Mouse (Mus musculus): ENCODE measurements around the gene Tex22.

Tex22 gene

DNA sequence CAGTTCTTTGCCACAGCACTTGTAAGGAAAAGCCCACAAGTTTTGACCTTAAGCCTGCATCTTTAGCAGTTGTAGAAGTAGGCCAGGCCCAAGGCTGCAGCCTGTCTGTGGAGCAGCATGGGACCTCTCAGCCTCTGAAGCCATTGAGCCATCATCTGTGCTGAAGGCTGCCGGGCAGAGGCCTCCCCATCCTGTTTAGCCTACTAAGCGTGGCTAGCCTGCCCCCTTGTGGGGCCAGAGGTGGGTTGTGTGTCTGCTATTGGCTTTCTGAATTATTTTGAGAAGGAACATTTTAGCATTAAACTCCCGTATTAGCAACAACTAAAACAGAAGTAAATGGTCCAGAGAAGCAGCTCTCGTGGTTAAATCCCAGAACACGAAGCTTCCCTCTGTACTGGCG, 28.2 kb downstream of the Tex22 start:
- peak; percentile 55 for DNase-seq (ENCODE audit: low read depth)

GRCm38 (mm10) chr12:113103846-113104451, 29.6 kb downstream of the Tex22 start:
- DNase-seq (ENCODE audit: low read depth) = no peak

DNA sequence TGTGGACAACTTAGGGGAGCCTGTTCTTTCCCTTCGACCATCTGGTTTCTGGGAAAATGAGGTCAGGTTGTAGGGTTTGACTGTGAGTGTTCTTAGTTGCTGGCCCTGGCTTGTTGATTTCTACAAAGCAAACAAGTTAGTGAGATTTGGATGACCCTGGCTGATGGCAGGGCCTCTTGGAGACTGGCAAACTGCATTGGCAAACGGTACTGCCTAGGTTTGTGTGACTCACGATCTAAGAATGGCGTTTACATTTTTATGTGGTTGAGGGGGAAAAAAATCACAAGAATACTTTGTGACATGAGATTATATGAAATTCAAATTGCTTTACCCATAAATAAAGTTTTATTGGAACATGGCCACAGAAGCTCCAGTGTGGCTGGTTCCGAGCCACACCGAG, 32.1 kb downstream of the Tex22 start:
- DNase-seq (ENCODE audit: low read depth) = no peak

DNA sequence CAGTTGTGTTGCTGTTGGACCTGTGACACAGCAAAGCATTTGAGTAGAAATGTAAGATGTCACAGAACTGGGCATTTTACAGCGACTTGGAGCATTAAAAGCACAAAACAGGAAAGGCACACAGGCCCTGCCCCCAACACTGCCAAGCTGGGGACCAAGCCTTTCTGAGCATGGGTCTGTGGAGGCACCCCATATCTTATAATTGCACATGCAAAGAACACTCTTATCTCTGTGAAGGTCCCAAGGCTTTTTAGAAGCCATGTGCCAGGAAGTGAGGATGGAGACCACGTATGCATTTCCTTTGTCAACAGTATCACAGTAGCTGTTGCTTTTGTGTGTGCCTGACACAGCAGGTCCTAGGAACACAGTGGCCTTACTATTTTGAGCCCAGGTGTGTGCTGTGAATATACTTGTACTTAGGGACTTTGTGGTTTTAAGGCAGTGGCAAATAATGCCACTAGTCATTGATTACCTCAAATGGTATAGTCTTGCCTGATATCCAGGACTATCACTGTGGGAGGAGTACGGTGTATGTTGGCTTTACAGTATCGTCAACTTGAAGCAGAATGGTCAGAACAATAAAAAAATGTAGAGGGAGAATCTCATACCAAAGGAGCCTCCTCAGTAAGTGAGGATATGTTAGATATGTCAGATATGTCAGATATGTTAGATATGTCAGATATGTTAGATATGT, 33.3 kb downstream of the Tex22 start:
- peak; percentile 28 for DNase-seq (ENCODE audit: low read depth)

DNA sequence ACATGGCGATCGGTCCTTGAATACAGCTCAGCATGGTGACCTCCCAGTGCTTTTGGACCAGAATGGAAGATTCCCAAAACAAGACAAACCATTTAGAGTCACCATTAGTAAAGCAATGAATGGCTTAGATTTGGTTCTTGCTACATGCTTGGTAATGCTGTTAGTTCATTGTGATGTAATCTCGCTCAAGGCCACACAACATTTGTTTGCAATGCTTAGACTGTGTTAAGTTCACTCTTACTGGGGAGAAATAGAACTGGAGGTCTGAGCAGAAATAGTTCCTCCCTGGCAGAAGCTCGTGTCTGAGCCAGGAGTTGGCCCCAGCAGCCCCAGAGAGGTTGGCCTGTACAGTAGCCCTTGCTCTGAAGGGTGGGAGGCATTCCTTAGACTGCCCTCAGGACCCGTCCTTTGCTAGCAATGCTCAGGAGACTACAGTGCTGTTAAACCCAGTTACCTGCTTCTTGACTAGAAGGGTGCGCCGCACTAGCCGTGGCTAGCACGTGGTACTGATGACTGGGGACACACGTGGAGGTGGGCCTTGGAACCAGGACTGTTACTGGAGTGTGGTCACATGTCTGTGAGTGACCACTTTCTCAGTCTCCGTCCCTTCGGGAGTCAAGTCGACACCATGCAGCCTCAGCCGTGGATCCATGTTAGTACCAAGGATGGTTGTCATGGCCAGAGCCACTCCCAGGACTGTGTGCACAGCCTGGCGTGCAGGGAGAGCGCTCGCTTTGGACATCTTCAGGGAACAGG, 34.4 kb downstream of the Tex22 start:
- no peak for DNase-seq (ENCODE audit: low read depth)

- DNase-seq (ENCODE audit: low read depth) = no peak
Measured at GRCm38 (mm10) chr12:113109801-113110200, 35.5 kb downstream of the Tex22 start.

DNA sequence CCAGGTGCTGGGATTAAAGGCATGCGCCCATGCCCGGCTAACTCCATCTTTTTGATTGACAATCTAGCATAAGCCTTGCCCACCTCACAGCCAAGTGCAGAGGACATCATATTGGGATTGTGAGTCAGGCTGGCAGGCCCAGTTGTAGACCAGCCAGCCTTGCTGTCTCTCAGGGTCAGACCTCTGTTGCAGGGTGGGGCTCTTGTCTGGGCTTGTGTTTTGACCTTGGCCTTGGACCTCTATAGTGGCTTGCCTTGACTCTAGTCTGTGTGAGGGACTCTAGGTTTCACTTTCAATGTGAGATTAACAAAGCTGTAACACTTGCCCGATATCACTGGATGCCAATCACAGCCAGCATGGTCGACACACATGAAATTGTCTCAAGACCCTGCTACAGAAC, 39.8 kb downstream of the Tex22 start:
- DNase-seq (ENCODE audit: low read depth) = no peak

- DNase-seq (ENCODE audit: low read depth) = no peak
Measured at GRCm38 (mm10) chr12:113114856-113115538, 40.7 kb downstream of the Tex22 start.

DNA sequence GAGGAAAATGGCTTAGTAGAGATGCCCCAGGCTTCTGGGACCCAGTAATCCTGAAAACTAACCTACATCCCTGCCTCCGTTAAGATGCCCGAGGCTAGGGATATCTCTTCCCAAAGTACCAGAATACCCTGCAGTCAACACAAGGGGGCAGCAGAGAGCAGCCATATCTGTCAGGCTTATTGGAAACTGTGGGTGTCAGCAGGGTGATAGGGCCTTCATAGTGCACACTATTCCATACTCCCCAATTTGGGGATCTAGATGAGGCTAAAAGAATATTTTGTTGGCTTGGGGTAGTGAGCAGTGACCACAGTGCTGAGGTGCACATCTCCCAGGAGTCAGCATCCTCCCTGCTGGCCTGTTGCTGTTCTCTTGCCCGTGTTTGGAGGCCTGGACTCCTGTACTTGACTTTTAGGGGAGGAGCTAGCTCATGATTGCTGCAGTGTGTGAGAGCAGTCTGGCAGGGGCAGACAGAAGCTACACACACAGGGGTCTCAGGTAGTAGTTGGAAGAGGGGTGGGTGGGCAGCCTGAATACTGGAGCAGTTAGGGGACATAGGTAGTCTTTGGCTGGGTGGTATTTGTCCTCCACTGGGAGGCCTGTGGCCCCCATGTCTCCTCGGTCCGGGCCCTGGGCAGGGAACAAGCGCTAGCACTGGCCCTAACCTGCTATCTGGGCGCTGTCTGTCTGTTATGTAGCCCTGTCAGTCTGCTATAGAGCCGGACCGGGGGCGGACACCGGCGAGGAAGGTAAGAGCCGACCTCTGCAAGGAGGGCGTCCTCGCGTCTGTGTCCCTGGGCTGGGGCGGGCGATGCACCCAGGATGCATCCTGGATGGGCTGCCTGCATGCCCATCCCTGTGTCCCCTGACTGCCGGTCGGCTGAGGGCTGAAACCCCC, 45.5 kb downstream of the Tex22 start:
- peak; percentile 65 for DNase-seq (ENCODE audit: low read depth)

DNA sequence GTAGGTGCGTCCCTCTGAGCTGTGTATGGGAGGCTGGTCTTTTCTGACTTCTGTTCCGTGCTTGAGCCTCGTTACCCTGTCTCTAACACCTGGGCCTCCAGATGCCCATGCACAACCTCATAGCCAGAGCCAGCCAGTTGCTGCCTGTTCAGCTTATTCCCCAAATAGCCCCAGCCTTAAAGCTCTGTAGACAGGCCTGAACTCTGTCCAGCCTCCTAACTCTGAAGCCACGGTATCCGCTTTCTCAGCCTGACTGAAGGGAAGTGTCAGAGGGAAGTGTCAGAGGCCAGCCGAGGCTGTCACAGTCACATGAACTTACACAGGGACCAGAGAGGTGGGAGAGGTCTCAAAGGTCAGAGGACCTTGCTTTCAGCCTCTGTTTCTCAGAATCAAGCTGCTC, 50.4 kb downstream of the Tex22 start:
- no peak for DNase-seq (ENCODE audit: low read depth)

DNA sequence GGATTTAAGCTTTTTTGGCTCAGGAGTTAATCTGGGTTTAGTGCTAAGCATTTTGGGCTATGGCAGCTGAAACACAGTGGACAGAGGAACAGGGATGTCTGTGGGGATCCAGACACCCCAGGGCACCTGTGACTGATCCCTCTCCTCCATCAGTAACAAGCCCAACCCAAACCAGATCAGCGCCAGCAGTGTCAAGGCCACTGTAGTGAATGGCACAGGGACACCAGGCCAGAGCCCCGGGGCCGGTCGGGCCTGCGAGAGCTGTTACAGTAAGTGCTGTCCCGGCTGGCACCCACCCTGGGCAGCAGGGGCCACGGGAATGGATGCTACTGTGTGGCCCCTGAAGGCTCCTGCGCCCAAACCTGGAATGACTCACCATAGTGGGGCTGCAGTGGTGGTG, 56.4 kb downstream of the Tex22 start:
- DNase-seq (ENCODE audit: low read depth) = no peak

GRCm38 (mm10) chr12:113131601-113132000, 57.3 kb downstream of the Tex22 start:
- no peak for DNase-seq (ENCODE audit: low read depth)

DNA sequence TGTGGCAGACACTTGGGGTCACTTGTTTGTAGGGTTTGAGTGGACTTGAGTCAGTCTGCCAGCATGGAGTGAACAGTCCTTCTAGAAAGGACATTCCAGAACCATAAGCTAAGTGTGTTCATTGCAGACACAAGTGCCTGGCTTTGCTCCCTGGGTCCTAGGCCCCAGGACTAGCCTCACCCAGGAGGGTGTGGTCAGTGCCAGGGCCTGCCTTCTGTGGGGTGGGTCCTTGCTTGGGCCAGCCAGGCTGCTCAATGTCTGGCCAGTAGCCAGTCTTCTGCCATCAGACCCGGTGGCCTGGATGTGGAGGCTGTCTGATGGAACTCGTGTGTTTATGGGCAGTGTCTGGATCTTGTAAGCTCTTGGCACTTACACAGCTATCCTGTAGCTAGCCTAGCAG, 58.3 kb downstream of the Tex22 start:
- DNase-seq (ENCODE audit: low read depth) = no peak

DNA sequence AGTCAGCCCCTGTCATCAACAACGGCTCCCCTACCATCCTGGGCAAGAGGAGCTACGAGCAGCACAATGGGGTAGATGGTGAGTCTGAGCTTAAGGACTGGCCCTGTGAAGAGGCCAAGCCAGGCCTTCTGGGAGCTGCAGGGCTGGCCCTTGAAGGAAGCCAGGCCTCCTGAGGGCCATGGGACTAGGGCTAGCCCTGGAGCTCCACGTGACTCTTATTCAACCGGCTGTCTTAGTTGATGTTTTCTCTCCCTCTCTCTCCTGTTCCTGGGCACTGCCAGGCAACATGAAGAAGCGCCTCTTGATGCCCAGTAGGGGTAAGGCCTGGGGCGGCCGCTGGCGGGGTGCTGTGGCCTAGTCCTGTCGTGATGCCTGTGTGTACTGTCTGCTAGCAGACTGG, 59.0 kb downstream of the Tex22 start:
- no peak for DNase-seq (ENCODE audit: low read depth)

DNA sequence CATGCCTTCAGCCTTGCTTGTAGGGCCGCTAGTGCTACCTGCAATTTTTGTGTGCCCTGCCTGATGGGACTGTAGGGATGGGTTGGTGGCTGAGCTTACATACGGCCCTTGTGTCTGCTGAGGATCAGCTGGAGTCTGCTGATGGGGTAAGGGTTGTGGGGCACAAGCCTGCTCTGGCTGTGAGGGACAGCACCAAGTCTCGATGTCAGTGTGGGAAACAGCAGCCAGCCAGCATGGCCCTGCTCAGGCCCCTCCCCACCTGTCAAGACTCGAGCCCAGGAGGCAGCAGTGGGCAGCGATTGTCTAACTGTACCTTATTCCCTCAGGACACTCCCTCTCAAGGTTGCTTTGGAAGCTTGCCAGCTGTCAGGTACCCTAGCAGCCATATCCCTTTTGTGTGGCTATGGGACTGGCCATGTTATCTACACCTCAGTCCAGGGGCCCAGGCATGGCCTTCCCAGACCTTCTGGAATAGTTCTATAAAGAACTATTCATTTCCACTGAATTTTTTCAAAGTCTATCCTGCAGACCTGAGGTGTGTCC, 59.6 kb downstream of the Tex22 start:
- DNase-seq (ENCODE audit: low read depth) = no peak

GRCm38 (mm10) chr12:113134502-113134901, 60.2 kb downstream of the Tex22 start:
- no peak for DNase-seq (ENCODE audit: low read depth)

- DNase-seq (ENCODE audit: low read depth) = no peak
Measured at GRCm38 (mm10) chr12:113135401-113135800, 61.1 kb downstream of the Tex22 start.

DNA sequence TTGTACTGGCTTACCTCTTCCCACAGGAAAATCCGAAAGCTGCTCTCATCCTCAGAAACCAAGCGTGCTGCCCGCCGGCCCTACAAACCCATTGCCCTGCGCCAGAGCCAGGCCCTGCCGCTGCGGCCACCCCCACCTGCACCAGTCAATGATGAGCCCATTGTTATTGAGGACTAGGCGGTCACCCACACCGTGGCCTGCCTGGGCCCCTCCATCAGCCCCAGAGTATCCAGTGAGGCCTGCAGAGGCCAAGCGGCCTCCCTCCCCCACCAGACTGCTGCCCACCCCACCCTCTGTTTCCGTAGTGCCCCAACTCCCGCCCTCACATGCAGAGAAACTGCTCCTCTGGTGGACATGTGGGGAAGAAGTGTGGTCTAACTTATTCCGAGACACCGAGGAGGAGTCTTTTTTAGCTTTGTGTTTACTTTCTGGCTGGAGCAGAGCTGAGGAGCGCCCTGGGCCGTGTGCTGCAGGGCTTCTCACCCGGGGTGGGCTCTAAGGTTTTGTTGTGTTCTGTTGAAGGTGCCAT, 62.3 kb downstream of the Tex22 start:
- DNase-seq (ENCODE audit: low read depth) = no peak

DNA sequence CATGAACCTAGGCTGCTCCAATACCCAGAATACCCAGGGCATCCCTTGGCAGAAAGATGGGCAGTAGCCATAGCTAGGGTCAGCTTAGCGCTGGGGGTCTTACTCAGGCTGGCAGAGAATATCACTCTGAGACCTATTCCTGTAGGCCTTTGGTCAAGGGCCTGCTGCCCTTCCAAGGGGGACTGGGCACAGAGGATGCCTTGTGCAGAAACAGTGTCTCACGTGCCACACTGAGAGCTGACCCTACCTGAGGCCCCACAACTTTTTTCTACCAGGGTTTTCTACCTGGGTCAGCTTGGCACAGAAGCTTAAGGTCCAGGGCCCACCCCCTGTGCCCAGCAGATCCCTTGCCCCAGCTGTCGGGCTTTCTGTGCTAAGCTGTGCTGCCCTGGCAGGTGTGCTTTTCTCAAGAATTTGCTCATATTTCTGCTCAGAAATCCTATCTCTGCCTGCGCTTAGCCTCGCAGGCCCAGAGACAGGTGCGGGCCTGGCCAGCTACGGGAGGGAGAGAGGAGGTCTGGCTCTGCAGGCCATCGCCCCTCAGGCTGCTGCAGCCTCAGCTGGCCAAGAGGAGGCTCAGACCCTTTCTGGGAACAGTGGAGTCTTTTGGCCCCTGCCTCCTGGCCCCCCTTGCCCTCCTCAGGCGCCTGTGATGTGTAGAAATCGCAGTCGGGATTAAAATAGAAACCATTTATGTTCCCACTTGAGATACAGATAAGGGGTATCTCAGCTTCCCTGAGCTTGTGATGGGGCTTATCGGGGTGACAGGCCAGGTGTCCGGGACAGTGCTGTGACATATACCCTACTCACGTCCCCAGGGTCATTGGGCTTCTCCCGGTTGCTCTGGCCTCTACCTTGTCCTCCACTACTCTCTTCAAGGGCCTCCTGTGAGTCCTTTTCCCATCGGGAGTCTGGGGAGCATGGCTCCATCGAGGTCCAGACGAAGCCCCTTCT, 63.2 kb downstream of the Tex22 start:
- no peak for DNase-seq (ENCODE audit: low read depth)

- no peak for DNase-seq (ENCODE audit: low read depth)
Measured at GRCm38 (mm10) chr12:113138291-113138690, 64.0 kb downstream of the Tex22 start.

Measured in c-Kit-positive CD71-negative TER-119-negative erythroid progenitor cells, embryonic 14.5 days (primary cell).